Mouse (Mus musculus) midbrain, embryonic 15.5 days (tissue): ENCODE measurements at regions not wholly inside any gene's neighbourhood (a gene's known extent, or its start where the extent isn't known, plus 50 kb on each side); places are given as distances from the start of the nearest gene placed in this dataset.
A peak's percentile ranks its signal among the peaks of the same experiment; 100 is the strongest.

Experiments
- ATAC-seq: fragments of 200-750 bp; cut with Nextera tagmentation; replicated peaks from 2 replicates; pipeline ENCODE4 v1.8.0; 2017; ENCODE audit warnings: moderate TSS enrichment
- H3K27ac ChIP-seq: fragments of 300-500 bp; sonication (generic); 2 replicates; pipeline ENCODE4 v1.5.1; 2015; ENCODE audit warnings: mild to moderate bottlenecking, inconsistent platforms
- H3K27me3 ChIP-seq: fragments of 300-500 bp; sonication (generic); replicated peaks from 2 replicates; pipeline ENCODE4 v1.6.1; 2015; ENCODE audit warnings: inconsistent platforms
- H3K36me3 ChIP-seq: fragments of 300-500 bp; sonication (generic); replicated peaks from 2 replicates; pipeline ENCODE4 v1.6.1; 2015; ENCODE audit warnings: inconsistent platforms
- H3K4me1 ChIP-seq: fragments of 300-500 bp; sonication (generic); 2 replicates; pipeline ENCODE4 v1.6.1; 2015; ENCODE audit warnings: inconsistent platforms
- H3K4me2 ChIP-seq: fragments of 300-500 bp; sonication (generic); 2 replicates; pipeline ENCODE4 v1.6.1; 2015; ENCODE audit warnings: inconsistent platforms, mild to moderate bottlenecking, moderate library complexity
- H3K4me3 ChIP-seq: fragments of 300-500 bp; sonication (generic); 2 replicates; pipeline ENCODE4 v1.5.1; 2015; ENCODE audit warnings: mild to moderate bottlenecking, inconsistent platforms
- H3K9ac ChIP-seq: fragments of 300-500 bp; sonication (generic); 2 replicates; pipeline ENCODE4 v1.6.1; 2015; ENCODE audit warnings: mild to moderate bottlenecking, inconsistent platforms
- H3K9me3 ChIP-seq: fragments of 300-500 bp; sonication (generic); 2 replicates; pipeline ENCODE4 v1.6.1; 2016; ENCODE audit warnings: inconsistent platforms
- WGBS: fragments of 180-500 bp; shearing (Covaris S2); methylation state at CpG from one replicate; pipeline ENCODE4 v1.1.7; 2015; ENCODE audit warnings: mixed read lengths; 5-methylcytosine and 5-hydroxymethylcytosine counted together

DNA sequence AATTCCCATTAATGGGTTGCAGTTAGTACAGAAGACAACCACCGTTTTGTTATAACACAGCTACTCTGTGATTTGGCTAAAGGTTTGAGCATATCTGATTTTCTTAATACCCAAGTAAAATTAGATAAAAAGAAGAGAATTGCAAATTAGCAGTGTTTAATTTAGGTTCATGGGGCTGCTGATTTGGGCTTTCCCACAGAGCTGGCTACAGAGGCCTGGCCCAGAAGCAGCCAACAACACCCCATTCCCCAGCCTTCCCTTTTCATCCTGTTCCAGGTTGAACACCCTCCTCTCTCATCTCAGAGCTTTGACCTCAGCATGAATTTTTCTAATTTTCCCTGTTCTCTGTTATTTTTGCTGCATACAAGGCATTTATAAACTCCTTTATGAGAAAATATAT lies 260.3 kb upstream of the Negr1 start:
- H3K4me1 ChIP-seq, result peaks cover 10% of the 10 kb centered on the region
- no peaks in the 10 kb centered on the region for H3K27me3 ChIP-seq
- no peak overlapping the region for H3K4me2 ChIP-seq
- WGBS, result 52% methylated on average over 1 of the region's 1 CpGs
- H3K9me3 ChIP-seq, result no peaks in the 10 kb centered on the region
- no peak for ATAC-seq
- no peak overlapping the region for H3K27ac ChIP-seq
- no peaks in the 10 kb centered on the region for H3K36me3 ChIP-seq
- H3K9ac ChIP-seq, result no peak overlapping the region
- no peak overlapping the region for H3K4me3 ChIP-seq

DNA sequence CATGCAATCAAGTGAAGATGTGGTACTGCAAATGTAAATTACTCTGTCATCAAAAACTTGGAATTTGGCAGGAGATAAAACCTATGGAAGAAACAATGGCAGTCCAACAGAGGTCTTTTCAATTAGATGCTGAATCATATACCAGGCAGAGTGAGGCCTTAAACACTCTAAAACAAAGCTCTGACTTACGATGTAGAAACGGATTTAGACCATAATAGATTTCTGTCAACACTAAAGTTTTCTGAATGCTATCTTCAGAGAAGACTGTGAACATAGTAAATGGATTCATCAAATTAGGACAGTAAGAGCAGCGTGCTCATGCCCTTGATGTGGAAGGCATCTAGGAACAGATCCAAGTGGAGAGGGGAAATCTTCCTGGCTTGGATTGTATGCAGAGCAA lies 259.8 kb upstream of the Negr1 start:
- Histone ChIP-seq H3K4me1 (peaks cover 10% of the 10 kb centered on the region), H3K9me3 (no peaks in the 10 kb centered on the region), H3K27me3 (no peaks in the 10 kb centered on the region), H3K9ac (no peak overlapping the region), H3K27ac (no peak overlapping the region), H3K36me3 (no peaks in the 10 kb centered on the region), H3K4me3 (no peak overlapping the region), H3K4me2 (no peak overlapping the region)
- WGBS, result 66% methylated on average over 3 of the region's 3 CpGs
- ATAC-seq, result no peak

DNA sequence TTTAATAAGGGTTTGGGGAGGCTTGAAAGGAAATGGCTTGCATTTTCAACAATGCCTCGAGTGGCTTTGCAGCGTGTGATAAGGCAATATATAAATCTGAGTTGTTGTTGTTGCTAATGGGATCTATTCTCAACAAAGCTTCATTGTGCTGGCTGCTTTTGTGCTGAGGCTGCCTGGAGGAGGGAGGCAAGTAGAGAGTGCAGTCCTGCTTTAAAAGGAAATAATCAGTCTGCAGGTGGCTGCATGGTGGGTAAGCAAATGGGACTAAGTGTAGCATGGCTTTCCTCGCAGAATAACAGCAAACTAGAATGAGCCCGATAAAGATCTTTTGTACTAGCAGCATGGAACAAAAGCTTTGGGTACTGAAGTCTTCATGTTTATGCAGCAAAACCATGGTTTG lies 257.4 kb upstream of the Negr1 start:
- no peaks in the 10 kb centered on the region for H3K36me3 ChIP-seq
- H3K4me3 ChIP-seq, result no peak overlapping the region
- no peaks in the 10 kb centered on the region for H3K9me3 ChIP-seq
- WGBS, result 9% methylated on average over 4 of the region's 4 CpGs
- no peak overlapping the region for H3K4me2 ChIP-seq
- ATAC-seq, result 0 out of 2 replicates have a peak, but pooled peaks have one; percentile 38
- H3K9ac ChIP-seq, result no peak overlapping the region
- H3K4me1 ChIP-seq, result peaks cover 10% of the 10 kb centered on the region
- H3K27ac ChIP-seq, result no peak overlapping the region
- no peaks in the 10 kb centered on the region for H3K27me3 ChIP-seq

DNA sequence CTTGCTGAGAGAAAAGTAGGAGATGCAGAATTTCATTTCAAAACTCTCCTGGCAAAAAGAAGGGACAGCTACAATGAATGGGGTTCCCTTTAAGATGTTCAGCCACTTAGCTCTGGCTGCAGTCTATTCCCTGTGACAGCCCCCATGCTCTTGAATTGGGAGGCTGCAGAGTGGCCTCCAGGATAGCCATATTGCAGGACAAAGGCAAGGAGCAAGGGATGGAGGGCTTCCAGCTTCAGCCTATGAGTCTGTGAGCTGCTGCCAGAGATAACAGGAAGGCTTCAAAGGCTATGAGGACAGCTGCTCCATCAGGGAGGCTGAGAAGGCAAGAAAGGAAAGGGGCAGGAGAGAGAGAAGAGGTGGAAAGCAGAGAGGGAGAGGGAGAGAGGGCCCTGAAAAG lies 256.5 kb upstream of the Negr1 start:
- Histone ChIP-seq H3K4me3 (no peak overlapping the region), H3K27me3 (no peaks in the 10 kb centered on the region), H3K36me3 (no peaks in the 10 kb centered on the region), H3K4me2 (no peak overlapping the region), H3K27ac (no peak overlapping the region), H3K9ac (no peak overlapping the region), H3K9me3 (no peaks in the 10 kb centered on the region), H3K4me1 (peaks cover 10% of the 10 kb centered on the region)
- no peak for ATAC-seq

DNA sequence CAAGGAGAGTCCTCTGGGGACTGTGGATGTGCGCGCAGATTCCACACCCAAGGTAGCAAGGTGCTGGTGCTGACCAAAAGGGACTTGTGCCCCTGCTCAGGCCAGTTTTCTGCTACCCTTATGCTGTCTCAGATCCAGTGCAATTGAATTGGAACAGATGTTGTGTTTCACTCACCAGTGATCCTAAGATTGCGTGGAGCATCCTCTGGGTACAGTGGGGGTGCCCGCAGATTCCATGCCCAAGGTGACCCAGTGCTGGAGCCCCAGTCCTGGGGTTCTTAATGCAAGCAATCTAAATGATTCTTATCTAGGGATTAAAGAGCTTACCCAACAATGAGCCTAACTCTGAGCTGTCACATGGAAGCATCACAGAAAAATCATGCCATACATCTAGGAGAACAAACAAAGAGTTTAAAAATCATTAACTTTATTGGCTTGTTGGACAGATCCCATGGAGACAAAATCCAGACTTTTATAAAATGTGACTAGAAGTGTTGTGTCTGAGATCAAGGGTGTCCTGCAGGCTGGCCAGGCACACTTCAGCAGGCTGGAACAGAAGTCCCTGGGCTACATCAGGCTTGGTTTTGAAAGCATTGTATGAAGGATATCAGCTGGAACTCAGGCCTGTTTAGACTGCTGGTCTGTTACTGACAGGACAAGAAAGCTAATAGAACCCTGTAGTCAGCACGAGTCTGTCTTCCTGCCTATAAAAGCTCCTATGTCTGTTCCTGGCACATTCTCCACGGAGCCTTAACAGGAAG lies 226.4 kb upstream of the Negr1 start:
- Histone ChIP-seq H3K36me3 (no peaks in the 10 kb centered on the region), H3K9ac (no peak overlapping the region), H3K4me1 (no peaks in the 10 kb centered on the region), H3K9me3 (no peaks in the 10 kb centered on the region), H3K4me2 (no peak overlapping the region), H3K27me3 (no peaks in the 10 kb centered on the region), H3K27ac (no peak overlapping the region), H3K4me3 (no peak overlapping the region)
- ATAC-seq, result no peak
- WGBS, result 75% methylated on average over 6 of the region's 6 CpGs

DNA sequence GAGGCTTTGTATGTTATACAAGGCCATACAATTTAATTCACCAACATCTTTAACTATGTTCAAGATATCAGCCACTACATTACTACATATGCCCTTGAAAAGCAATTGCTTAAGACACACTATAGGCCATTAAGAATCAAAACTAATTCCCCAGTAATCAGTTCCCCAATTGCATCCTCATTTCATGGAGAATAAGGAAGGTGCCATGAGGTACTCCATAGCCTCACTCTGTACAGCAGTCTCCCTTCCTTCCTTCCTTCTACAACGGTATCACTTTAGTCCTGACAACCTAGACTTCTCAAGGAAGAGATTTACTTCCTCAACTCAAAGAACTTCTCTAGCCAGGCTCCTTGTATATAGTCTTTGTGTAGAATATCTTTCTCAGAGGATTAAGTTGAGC lies 220.1 kb upstream of the Negr1 start:
- 82% methylated on average over 1 of the region's 1 CpGs for WGBS
- Histone ChIP-seq H3K36me3 (no peaks in the 10 kb centered on the region), H3K4me3 (no peak overlapping the region), H3K9me3 (no peaks in the 10 kb centered on the region), H3K9ac (no peak overlapping the region), H3K4me2 (no peak overlapping the region), H3K27ac (no peak overlapping the region), H3K27me3 (no peaks in the 10 kb centered on the region), H3K4me1 (no peaks in the 10 kb centered on the region)
- no peak for ATAC-seq

DNA sequence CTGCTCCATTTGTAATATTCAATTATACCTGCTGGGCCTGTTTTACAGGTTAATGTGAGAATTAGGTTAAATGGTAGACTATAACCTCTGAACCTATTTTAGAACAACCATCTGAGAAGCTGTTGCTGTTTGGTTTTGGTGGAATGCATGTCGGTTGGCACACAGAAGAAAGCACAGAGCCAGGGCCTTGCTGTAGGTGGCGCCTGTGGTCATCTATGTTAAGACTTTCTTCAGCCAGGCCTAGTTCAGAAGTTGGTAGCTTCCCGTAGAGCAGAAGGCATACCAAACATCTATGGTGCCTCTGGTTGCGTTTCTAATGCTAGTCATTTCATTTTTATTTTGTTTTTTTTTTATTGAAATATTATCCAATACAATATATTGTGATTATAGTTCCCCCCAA lies 209.9 kb upstream of the Negr1 start:
- WGBS, result 60% methylated on average over 4 of the region's 4 CpGs

DNA sequence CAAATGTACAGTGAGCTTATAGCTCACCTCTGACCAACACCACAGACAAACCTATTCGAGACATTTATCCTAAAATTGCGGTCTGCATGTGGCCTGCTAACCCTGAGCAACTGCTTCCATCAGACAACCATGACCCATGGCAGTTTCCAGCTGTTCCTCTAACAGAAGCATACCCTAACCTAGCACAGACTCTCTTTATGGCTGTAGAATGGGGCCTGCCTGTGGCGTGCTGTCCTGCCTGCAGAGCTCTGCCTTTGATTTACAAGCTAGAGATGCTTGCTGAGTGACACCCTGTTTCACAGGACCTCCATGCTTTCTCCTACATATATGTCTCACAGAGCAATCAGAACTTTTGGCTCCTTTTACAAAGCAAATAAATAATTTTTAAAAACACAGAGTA lies 208.2 kb upstream of the Negr1 start:
- H3K4me3 ChIP-seq, result no peak overlapping the region
- H3K27ac ChIP-seq, result no peak overlapping the region
- no peak overlapping the region for H3K9ac ChIP-seq
- no peak overlapping the region for H3K4me2 ChIP-seq
- H3K27me3 ChIP-seq, result no peaks in the 10 kb centered on the region
- H3K9me3 ChIP-seq, result no peaks in the 10 kb centered on the region
- no peaks in the 10 kb centered on the region for H3K36me3 ChIP-seq
- no peak for ATAC-seq
- H3K4me1 ChIP-seq, result no peaks in the 10 kb centered on the region
- WGBS, result 60% methylated on average over 3 of the region's 3 CpGs

More for the DNA sequence above, 209.9 kb upstream of the Negr1 start:
- H3K4me2 ChIP-seq, result no peak overlapping the region
- no peaks in the 10 kb centered on the region for H3K4me1 ChIP-seq
- H3K27me3 ChIP-seq, result no peaks in the 10 kb centered on the region
- no peak overlapping the region for H3K4me3 ChIP-seq
- H3K9me3 ChIP-seq, result no peaks in the 10 kb centered on the region
- H3K27ac ChIP-seq, result no peak overlapping the region
- ATAC-seq, result no peak
- H3K9ac ChIP-seq, result no peak overlapping the region
- no peaks in the 10 kb centered on the region for H3K36me3 ChIP-seq

DNA sequence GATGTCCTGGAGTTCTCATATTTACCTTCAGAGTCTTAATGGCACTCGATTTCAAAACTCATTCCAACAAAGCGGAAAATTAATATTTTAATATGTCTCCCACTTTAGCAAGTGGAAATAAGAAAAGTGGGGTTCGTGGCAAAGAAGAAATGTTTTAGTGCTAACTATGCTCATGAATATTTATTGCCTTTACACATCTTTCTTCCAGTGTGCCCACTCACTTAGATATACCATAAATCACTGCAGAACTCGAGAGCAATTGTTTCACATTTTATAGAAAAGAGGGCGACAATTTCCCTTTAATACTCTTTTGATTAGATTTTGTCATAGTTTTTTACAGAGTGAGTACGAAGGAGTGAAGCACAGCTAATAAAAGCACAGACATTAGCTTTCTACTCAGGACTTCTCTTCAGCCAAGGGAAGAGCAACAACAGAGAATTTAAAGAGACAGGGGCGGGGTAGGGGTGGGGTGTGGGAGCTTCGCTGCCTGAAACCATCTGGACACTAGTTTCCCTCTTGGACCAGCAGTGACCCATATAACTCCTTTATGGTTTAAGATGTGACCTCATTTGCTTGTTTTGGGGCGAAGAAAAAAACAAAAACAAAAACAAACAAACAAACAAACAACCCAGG lies 207.6 kb upstream of the Negr1 start:
- no peak overlapping the region for H3K27ac ChIP-seq
- no peak for ATAC-seq
- no peak overlapping the region for H3K4me2 ChIP-seq
- 73% methylated on average over 9 of the region's 9 CpGs for WGBS
- no peak overlapping the region for H3K4me3 ChIP-seq
- H3K9me3 ChIP-seq, result no peaks in the 10 kb centered on the region
- H3K4me1 ChIP-seq, result no peaks in the 10 kb centered on the region
- no peaks in the 10 kb centered on the region for H3K27me3 ChIP-seq
- no peak overlapping the region for H3K9ac ChIP-seq
- H3K36me3 ChIP-seq, result no peaks in the 10 kb centered on the region

DNA sequence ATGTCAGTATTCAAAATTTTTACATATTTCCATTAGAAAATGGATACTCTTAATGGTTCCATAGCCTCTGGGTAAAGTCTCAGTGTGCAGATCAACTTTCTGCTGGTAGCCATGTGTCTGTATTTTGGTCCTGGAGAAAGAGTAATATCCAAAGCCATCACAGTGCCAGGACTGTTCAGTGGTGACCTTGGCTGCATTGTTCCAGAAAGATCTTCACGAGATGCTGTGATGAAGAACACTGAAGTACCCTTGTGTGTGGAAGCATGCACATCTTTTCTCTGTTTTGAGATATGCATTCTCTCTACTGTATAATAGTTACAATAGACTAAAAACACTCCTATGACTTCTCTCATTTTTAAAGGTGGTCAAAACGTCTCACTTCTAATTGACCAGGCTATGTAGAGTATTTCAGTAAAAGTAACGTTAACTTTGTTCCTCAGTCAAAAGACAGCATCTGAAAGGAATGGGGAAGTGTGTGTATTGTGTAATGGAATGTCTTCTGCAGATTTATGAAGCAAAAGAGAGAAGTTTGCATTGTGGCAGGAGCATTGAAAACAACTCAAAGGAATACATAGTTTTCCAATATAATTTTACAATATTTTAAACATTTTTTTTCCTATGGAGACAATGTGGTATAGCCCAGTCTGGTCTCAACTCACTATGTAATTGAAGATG lies 192.8 kb upstream of the Negr1 start:
- H3K27ac ChIP-seq, result no peak overlapping the region
- no peaks in the 10 kb centered on the region for H3K9me3 ChIP-seq
- no peak overlapping the region for H3K9ac ChIP-seq
- 80% methylated on average over 3 of the region's 3 CpGs for WGBS
- H3K4me1 ChIP-seq, result no peaks in the 10 kb centered on the region
- H3K27me3 ChIP-seq, result no peaks in the 10 kb centered on the region
- no peaks in the 10 kb centered on the region for H3K36me3 ChIP-seq
- no peak for ATAC-seq
- H3K4me3 ChIP-seq, result no peak overlapping the region
- H3K4me2 ChIP-seq, result no peak overlapping the region

DNA sequence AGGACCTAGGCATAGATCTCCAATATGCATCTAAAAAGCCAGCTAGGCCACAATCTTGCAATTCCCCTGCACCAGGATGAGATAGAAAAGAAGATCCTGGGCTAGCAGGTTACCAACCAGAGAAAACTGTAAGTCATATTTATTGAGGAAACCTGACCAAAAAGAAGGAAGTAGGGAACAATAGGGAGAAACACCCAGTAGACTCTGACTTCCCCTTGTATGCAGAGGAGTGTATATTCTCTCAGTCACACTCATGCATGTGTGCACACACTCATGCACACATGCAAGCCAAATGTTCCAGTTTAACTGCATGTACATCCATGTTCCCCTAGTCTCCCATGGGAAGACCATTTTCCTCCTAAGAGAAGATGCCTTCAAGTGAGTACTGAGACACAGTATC lies 184.9 kb upstream of the Negr1 start:
- no peak for ATAC-seq
- Histone ChIP-seq H3K4me2 (no peak overlapping the region), H3K36me3 (no peaks in the 10 kb centered on the region)

DNA sequence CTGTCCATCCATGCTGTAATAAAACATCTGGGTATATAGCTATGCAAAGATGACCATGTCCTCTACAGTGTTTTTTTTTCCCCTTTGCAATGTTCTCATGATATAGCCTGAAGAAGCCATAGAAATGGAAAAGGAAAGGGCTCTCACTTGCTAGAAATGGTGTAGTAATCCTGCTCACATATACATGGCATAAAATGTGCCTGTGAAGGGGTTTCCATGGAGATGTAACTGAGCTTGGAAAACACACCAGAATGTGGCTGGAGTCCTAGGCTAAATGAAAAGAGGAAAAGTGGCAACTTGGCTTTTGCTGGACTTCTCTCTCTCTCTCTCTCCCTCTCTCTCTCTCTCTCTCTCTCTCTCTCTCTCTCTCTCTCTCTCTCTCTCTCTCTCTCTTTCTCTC lies 178.7 kb upstream of the Negr1 start:
- no peak for ATAC-seq
- Histone ChIP-seq H3K4me3 (no peak overlapping the region), H3K9me3 (no peaks in the 10 kb centered on the region), H3K9ac (no peak overlapping the region), H3K4me2 (no peak overlapping the region), H3K4me1 (no peaks in the 10 kb centered on the region), H3K27ac (no peak overlapping the region), H3K27me3 (no peaks in the 10 kb centered on the region), H3K36me3 (no peaks in the 10 kb centered on the region)

More for the DNA sequence above, 184.9 kb upstream of the Negr1 start:
- H3K27ac ChIP-seq, result no peak overlapping the region
- H3K4me3 ChIP-seq, result no peak overlapping the region
- H3K9me3 ChIP-seq, result no peaks in the 10 kb centered on the region
- H3K27me3 ChIP-seq, result no peaks in the 10 kb centered on the region
- H3K4me1 ChIP-seq, result no peaks in the 10 kb centered on the region
- no peak overlapping the region for H3K9ac ChIP-seq

DNA sequence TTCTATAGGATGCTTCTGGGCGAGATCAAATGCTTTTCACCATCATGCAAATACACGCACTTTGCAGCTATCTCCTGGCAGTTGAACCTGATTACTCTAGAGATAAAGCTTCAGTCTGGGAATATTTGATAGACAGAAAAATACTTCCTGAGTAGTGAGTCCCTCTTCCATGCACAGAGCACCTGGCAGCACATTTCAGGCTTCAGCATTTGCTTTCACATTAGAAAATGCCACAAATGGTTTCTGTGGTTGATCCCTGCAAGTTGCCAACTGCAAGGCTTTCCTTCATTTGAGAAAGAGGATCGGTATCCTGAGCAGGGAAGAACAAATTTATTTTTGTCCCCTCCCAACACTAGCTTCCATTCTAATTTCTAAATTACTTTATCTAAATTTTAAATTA lies 155.5 kb upstream of the Negr1 start:
- Histone ChIP-seq H3K27me3 (no peaks in the 10 kb centered on the region), H3K4me1 (no peaks in the 10 kb centered on the region), H3K9ac (no peak overlapping the region), H3K4me3 (no peak overlapping the region), H3K4me2 (no peak overlapping the region), H3K36me3 (no peaks in the 10 kb centered on the region), H3K9me3 (no peaks in the 10 kb centered on the region), H3K27ac (no peak overlapping the region)
- WGBS, result 92% methylated on average over 3 of the region's 3 CpGs
- ATAC-seq, result no peak
